Mouse (Mus musculus) lung, embryonic 15.5 days (tissue): ENCODE data around the gene Entpd1. TPM values are rescaled to one million over a fixed set of nuclear protein-coding genes. Genes with fewer than 3 reads are reported as not detected.
A peak's percentile ranks its signal among the peaks of the same experiment; 100 is the strongest.

Source experiments
- ATAC-seq: fragments of 200-750 bp; cut with Nextera tagmentation; 2 replicates; pipeline ENCODE4 v1.8.0; 2017; ENCODE audit warnings: moderate number of reproducible peaks, borderline replicate concordance; ENCODE audit not compliant: low FRiP score, low TSS enrichment; ENCODE audit errors: extremely low read depth
- H3K27ac ChIP-seq: fragments of 300-500 bp; sonication (generic); 2 replicates; pipeline ENCODE4 v1.5.1; 2015; ENCODE audit warnings: moderate library complexity, mild to moderate bottlenecking, inconsistent platforms
- H3K27me3 ChIP-seq: fragments of 300-500 bp; sonication (generic); 2 replicates; pipeline ENCODE4 v1.6.1; 2015; ENCODE audit warnings: inconsistent platforms
- H3K36me3 ChIP-seq: fragments of 300-500 bp; sonication (generic); 2 replicates; pipeline ENCODE4 v1.6.1; 2015; ENCODE audit warnings: inconsistent platforms
- H3K4me1 ChIP-seq: fragments of 300-500 bp; sonication (generic); 2 replicates; pipeline ENCODE4 v1.6.1; 2015; ENCODE audit warnings: inconsistent platforms
- H3K4me2 ChIP-seq: fragments of 300-500 bp; sonication (generic); 2 replicates; pipeline ENCODE4 v1.6.1; 2015; ENCODE audit warnings: inconsistent platforms, mild to moderate bottlenecking, moderate library complexity
- H3K4me3 ChIP-seq: fragments of 300-500 bp; sonication (generic); 2 replicates; pipeline ENCODE4 v1.5.1; 2015; ENCODE audit warnings: mild to moderate bottlenecking, inconsistent platforms
- H3K9ac ChIP-seq: fragments of 300-500 bp; sonication (generic); 2 replicates; pipeline ENCODE4 v1.6.1; 2015; ENCODE audit warnings: inconsistent platforms
- H3K9me3 ChIP-seq: fragments of 300-500 bp; sonication (generic); 2 replicates; pipeline ENCODE4 v1.6.1; 2016; ENCODE audit warnings: inconsistent platforms
- WGBS: fragments of 180-500 bp; shearing (Covaris S2); methylation state at CpG from one replicate; pipeline ENCODE4 v1.1.7; 2015; 5-methylcytosine and 5-hydroxymethylcytosine counted together
- polyA plus RNA-seq: library from polyadenylated mRNA; unstranded; fragments of >200 nt; fragmentation: Nextera tagmentation; extraction: Ambion mirVana; gene quantifications from 2 replicates; pipeline ENCODE4 v1.2.1, GENCODE M21; 2015

Gene Entpd1
- polyA plus RNA-seq, 1 experiment from 2014 or later: 16.1 TPM

DNA sequence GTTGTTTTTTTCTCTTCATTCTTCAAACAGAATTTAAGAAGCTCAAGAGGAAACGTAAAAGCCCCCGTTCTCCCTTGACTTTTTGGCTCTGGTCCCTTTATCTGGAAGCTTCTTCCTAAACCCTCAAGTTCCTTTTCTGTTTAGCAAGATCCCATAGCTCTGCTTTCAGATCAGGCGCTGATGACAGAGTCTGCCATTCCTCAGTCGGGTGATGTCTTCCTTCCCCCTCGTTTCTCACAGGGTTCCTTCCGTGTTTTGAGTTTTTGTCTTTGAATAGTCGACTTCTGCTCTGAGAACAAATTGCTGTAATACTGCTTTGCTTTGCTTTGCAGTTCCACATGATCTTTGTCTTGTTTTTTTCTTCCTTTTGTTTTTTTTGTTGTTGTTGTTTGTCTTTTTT, 18.4 kb downstream of the Entpd1 start:
- Histone ChIP-seq H3K4me3 (no peak overlapping the region), H3K36me3 (no peaks in the 10 kb centered on the region), H3K27me3 (no peaks in the 10 kb centered on the region), H3K4me1 (peaks cover 11% of the 10 kb centered on the region; the same call in 1 of the 2 replicates), H3K9me3 (no peaks in the 10 kb centered on the region), H3K27ac (no peak overlapping the region), H3K4me2 (no peak overlapping the region), H3K9ac (no peak overlapping the region)
- ATAC-seq: no peak
- 53% methylated on average over 7 of the region's 7 CpGs for WGBS

DNA sequence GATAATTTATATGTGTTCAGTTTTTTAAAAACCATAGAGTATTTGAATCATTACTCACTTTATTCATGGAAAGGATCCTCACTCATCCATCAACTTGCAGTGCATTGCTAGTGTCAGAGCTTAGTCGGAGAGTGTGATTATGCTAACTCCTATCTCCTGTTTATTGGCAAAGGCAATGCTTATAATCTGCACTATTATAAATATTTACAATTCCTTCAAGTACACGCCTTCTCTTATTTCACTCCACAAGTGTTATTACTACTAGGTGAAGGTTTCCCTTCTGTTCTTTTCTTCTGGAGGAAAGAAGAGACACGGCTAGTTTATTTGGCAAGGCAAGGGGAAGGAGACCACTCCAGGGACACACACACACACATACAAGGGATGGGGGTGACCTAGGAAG, 20.0 kb downstream of the Entpd1 start:
- no peaks in the 10 kb centered on the region for H3K9me3 ChIP-seq
- no peak overlapping the region for H3K4me3 ChIP-seq
- no peak for ATAC-seq
- no peak overlapping the region for H3K27ac ChIP-seq
- no peak overlapping the region for H3K9ac ChIP-seq
- H3K4me1 ChIP-seq: peaks cover 11% of the 10 kb centered on the region; the same call in 1 of the 2 replicates
- 19% methylated on average over 3 of the region's 3 CpGs for WGBS
- no peaks in the 10 kb centered on the region for H3K27me3 ChIP-seq
- no peaks in the 10 kb centered on the region for H3K36me3 ChIP-seq
- H3K4me2 ChIP-seq: no peak overlapping the region

DNA sequence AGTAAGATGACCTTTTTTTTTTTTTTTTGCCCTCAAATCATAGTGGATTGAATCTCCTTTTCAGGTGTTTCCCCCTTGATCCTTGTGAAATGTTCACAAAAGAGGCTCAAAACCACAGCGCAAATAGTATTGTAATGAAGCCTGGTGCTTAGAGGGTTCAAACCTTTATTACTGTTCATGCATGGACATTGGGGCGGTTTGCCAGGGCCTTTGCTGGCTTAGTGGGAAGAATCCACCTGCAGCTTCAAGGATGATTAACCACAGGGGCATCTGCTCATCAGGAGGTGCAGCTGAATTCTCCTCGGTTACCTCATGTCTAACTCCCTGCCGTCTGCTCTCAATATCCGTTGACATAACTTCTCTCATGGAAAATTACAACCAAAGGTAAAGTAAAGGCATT, 20.5 kb downstream of the Entpd1 start:
- ATAC-seq: no peak
- 80% methylated on average over 5 of the region's 5 CpGs for WGBS
- Histone ChIP-seq H3K4me2 (no peak overlapping the region), H3K9ac (no peak overlapping the region; the same call in 1 of the 2 replicates), H3K27ac (no peak overlapping the region), H3K36me3 (no peaks in the 10 kb centered on the region), H3K4me3 (no peak overlapping the region), H3K9me3 (no peaks in the 10 kb centered on the region), H3K4me1 (peaks cover 11% of the 10 kb centered on the region; the same call in 1 of the 2 replicates), H3K27me3 (no peaks in the 10 kb centered on the region)

DNA sequence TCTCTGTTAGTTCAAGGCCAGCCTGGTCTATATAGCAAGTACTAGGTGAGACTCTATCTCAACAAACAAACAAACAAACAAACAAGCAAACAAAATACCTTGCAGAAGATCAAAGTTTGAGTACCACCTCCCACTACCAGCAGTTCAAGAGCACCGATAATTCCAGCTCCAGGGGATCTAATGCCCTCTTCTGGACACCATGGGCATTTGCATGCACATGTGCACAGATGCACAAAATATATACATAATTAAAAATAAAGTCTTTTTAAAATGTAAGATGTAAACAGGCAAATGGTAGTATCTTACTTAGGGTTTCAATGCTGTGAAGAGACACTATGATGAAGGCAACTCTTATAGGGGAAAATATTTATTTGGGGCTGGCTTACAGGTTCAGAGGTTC, 21.0 kb downstream of the Entpd1 start:
- Histone ChIP-seq H3K27ac (no peak overlapping the region), H3K9me3 (no peaks in the 10 kb centered on the region), H3K27me3 (no peaks in the 10 kb centered on the region), H3K4me2 (no peak overlapping the region), H3K4me1 (peaks cover 11% of the 10 kb centered on the region; the same call in 1 of the 2 replicates), H3K4me3 (no peak overlapping the region), H3K36me3 (no peaks in the 10 kb centered on the region), H3K9ac (no peak overlapping the region)
- 61% methylated on average over 1 of the region's 1 CpGs for WGBS
- no peak for ATAC-seq

DNA sequence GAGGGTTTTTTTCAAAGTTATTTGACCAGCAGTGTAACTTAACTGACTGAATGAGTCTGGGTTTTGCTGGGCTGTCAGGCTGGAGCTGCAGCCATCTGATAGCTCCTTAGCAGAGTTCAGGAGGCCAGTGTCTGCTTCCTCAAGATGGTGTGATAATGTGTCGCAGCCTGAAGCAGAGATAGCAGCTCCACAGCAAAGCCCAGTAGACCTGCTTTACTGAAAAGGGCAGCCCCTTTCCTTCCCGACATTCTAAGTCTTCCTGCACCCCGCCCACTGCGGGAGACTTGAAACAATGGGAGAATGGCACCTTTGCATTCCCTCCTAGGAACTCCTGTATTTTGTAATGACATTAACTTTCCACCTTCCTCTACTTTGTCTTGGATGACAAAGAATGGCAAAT, 24.9 kb downstream of the Entpd1 start:
- Histone ChIP-seq H3K4me3 (no peak overlapping the region), H3K27ac (peak overlapping the region; percentile 73), H3K36me3 (no peaks in the 10 kb centered on the region), H3K27me3 (no peaks in the 10 kb centered on the region), H3K9ac (no peak overlapping the region), H3K4me1 (0 out of 2 replicates have a peak, but pooled peaks cover 3% of the 10 kb centered on the region), H3K4me2 (no peak overlapping the region), H3K9me3 (no peaks in the 10 kb centered on the region)
- peak; percentile 55; the same call in 1 of the 2 replicates for ATAC-seq
- 41% methylated on average over 4 of the region's 4 CpGs for WGBS

DNA sequence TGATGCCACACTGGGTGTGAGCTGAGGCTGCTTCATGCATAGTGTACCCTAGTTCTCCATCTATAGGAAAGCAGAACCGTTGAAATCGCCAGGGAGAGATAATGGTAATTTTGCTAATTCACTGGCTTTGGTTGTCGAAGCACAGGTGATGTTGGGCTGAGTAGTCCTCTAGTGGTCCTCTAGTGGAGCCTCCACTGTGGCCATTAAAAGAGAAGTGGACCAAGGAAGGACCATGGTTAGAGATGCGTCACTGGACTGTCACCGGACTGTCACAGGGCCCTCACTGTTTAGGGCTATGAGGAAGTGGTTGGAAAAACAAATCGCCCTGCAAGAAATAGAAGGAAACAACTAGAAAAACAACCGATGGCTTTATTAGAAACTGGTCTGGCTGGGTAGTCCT, 25.4 kb downstream of the Entpd1 start:
- no peaks in the 10 kb centered on the region for H3K36me3 ChIP-seq
- no peak overlapping the region for H3K9ac ChIP-seq
- H3K27me3 ChIP-seq: no peaks in the 10 kb centered on the region
- H3K27ac ChIP-seq: peak overlapping the region; percentile 73
- 70% methylated on average over 7 of the region's 7 CpGs for WGBS
- H3K4me3 ChIP-seq: no peak overlapping the region
- no peak overlapping the region for H3K4me2 ChIP-seq
- no peaks in the 10 kb centered on the region for H3K9me3 ChIP-seq
- no peak for ATAC-seq
- 0 out of 2 replicates have a peak, but pooled peaks cover 3% of the 10 kb centered on the region for H3K4me1 ChIP-seq

DNA sequence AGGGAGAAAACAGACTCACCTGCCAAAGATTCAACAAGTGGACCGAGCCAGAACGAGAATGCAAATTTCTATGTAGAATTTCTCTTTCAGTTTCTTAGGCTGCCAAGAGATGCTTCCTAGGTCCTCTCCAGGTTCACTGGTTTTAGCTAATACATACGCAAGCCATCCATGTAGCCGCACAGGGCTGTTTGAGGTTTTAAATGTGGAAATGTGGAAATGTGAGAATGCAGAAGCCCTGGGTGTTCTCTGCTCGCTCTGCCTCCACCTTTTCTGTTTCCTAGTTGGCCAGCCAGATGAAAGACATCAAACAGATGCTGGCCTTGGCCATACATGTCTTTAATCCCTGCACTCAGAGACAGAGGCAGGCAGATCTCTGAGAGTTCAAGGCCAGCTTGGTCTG, 26.4 kb downstream of the Entpd1 start:
- Histone ChIP-seq H3K27me3 (no peaks in the 10 kb centered on the region), H3K9ac (no peak overlapping the region), H3K4me1 (no peaks in the 10 kb centered on the region), H3K36me3 (no peaks in the 10 kb centered on the region), H3K9me3 (no peaks in the 10 kb centered on the region), H3K4me3 (no peak overlapping the region), H3K4me2 (no peak overlapping the region), H3K27ac (0 out of 2 replicates have a peak overlapping the region, but pooled peaks have one; percentile 73)
- ATAC-seq: no peak
- 84% methylated on average over 5 of the region's 5 CpGs for WGBS

DNA sequence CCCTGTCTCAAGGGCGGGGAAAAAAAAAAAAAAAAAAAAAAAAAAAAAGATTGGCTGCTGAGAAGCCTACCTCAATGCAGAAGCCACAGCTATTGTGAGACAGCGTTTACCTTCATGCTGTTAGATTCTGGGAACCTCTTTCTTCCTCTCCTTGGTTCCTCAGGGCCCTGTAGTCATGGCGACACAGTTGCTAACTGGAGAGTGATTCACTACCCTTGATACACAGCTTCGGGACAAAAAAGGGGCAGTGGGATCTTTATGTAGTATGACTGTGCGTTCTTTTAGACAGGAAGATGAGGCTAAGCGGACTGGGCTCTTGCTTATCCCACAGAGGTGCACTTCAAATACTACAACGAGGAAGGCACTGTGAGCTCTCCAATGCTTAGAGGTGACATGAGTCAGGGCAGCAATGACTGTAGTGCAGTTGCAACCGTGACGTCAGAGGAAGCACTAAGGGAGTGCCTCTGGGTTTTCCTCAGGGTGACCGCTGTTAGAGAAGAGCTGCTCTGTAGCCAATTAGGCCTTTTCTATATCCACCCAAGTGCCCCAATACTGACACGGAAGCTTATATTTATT, 27.7 kb downstream of the Entpd1 start:
- 78% methylated on average over 11 of the region's 11 CpGs for WGBS
- H3K9ac ChIP-seq: no peak overlapping the region

DNA sequence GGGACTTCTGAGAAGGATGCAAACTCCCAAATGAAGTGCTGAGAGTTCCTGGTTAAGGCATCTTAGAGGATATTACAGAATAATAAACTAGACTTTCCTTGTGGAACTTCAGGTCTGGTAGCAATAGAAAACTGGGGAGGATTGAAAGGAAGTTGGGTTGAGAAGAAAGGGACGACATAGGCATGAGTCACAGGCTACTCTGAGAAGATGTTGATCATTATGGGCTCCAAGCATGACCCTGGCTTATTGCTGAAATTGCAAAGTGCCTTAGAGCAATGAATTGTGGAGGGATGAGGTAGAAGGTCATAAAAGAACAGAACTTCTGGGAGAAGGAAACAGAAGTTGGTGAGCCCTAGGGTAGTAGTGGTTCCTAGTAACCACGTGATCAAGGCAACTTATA, 28.6 kb downstream of the Entpd1 start:
- Histone ChIP-seq H3K27me3 (no peaks in the 10 kb centered on the region), H3K9me3 (no peaks in the 10 kb centered on the region), H3K4me1 (0 out of 2 replicates have a peak, but pooled peaks cover under 1% of the 10 kb centered on the region), H3K36me3 (no peaks in the 10 kb centered on the region), H3K4me2 (no peak overlapping the region), H3K27ac (no peak overlapping the region), H3K9ac (no peak overlapping the region), H3K4me3 (no peak overlapping the region)
- WGBS: 77% methylated on average over 2 of the region's 2 CpGs
- ATAC-seq: no peak

More for the DNA sequence above, 27.7 kb downstream of the Entpd1 start:
- no peaks in the 10 kb centered on the region for H3K27me3 ChIP-seq
- no peaks in the 10 kb centered on the region for H3K4me1 ChIP-seq
- H3K4me2 ChIP-seq: no peak overlapping the region
- no peak overlapping the region for H3K27ac ChIP-seq
- H3K4me3 ChIP-seq: no peak overlapping the region
- no peaks in the 10 kb centered on the region for H3K9me3 ChIP-seq
- H3K36me3 ChIP-seq: no peaks in the 10 kb centered on the region
- ATAC-seq: no peak

DNA sequence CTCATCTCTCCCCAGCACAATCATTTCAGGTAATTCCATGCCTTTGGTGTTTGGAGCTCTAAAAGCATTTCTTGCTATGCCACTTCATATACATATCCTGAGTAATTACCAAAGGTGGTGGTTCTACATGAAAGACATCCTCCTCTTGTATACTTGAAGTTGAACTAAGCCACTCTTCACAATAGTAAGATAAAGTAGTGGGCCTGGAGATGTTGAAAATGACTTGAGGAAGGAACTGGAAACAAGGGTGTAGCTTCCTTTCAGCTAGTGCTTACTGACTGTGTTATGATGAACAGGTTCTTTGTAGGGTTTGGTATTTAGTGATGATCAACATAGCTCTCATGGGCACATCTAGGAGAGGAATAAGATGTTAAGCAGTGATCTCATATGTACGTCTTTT, 31.7 kb downstream of the Entpd1 start:
- peaks cover 26% of the 10 kb centered on the region for H3K4me1 ChIP-seq
- ATAC-seq: no peak
- H3K27ac ChIP-seq: no peak overlapping the region
- H3K4me2 ChIP-seq: no peak overlapping the region
- 73% methylated on average over 1 of the region's 1 CpGs for WGBS
- no peak overlapping the region for H3K9ac ChIP-seq
- no peaks in the 10 kb centered on the region for H3K36me3 ChIP-seq
- H3K9me3 ChIP-seq: no peaks in the 10 kb centered on the region
- no peaks in the 10 kb centered on the region for H3K27me3 ChIP-seq
- no peak overlapping the region for H3K4me3 ChIP-seq

DNA sequence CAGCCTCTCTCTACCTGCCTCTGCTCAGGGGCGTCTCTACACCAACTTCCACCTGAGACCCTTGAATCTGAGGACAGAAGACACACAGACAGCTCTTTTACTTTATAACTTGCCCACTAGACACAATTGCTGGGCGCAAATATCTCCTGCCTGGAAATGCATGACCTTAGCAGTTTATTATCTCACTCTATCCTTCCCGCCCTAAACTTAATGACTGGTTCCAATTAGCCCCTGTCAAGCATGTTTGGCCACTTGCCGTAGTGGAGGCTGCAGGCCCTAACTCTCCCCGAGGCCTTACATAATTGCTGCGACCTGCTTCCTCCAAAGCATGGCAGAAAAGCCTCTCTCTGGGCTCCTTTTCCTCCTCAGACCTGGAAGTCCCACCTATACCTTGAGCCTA, 34.2 kb downstream of the Entpd1 start:
- H3K9me3 ChIP-seq: no peaks in the 10 kb centered on the region
- no peaks in the 10 kb centered on the region for H3K36me3 ChIP-seq
- no peaks in the 10 kb centered on the region for H3K27me3 ChIP-seq
- no peak overlapping the region for H3K4me2 ChIP-seq
- no peak overlapping the region for H3K9ac ChIP-seq
- no peak overlapping the region for H3K4me3 ChIP-seq
- ATAC-seq: no peak
- H3K27ac ChIP-seq: no peak overlapping the region
- H3K4me1 ChIP-seq: peaks cover 26% of the 10 kb centered on the region
- 63% methylated on average over 6 of the region's 6 CpGs for WGBS

DNA sequence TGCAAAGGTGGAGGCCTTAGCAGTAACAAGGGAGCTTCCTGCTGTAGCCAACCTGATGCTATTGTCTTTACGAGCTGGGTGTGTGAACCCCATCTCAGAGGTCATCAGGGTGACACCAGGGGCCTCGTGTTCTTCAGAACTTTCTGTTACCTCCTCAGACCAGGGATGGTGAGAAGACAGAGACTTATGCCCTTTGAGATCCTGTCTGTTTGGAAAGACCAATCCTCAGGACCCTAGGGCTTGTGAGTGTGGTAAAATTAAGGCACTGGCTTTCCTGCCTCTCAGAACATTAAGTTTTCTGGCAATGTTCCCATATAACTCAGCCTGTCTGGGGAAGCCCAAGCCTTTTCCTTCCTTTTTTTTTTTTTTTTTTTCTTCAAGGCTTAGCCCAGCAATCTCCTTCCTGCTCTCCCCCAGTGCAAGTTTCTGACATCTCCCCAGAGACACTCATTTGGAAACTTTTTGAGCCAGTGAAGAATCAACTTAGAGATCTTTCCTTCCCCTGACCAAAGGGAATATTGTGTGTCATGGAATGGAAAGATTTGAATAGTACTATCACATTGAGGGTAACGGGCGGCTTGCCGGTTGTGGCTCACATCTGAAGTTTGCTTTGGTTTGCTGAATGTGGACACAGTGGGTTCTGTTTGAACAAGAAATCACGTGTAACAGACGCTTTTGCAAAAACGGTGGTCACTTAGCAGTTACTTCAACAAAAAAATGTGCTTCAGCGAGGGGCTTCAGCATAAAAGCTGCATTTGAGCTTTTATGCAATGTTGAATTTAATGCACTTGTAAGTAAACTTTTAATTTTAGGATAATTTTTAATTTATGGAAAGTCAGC, 35.4 kb downstream of the Entpd1 start:
- H3K27me3 ChIP-seq: no peaks in the 10 kb centered on the region
- ATAC-seq: peak; percentile 82
- 25% methylated on average over 9 of the region's 9 CpGs for WGBS
- no peaks in the 10 kb centered on the region for H3K9me3 ChIP-seq
- no peak overlapping the region for H3K4me3 ChIP-seq
- peak overlapping the region; percentile 20; the same call in 1 of the 2 replicates for H3K4me2 ChIP-seq
- no peaks in the 10 kb centered on the region for H3K36me3 ChIP-seq
- H3K4me1 ChIP-seq: peaks cover 26% of the 10 kb centered on the region
- H3K27ac ChIP-seq: peak overlapping the region; percentile 72
- H3K9ac ChIP-seq: no peak overlapping the region
